Mouse (Mus musculus) lung, adult 2 months (tissue): Measurements from ENCODE around the gene Nbea.

Experiments used
- CTCF ChIP-seq: fragments of 200-500 bp; IDR thresholded peaks from 2 replicates; pipeline ENCODE4 v1.5.1; 2011; ENCODE audit warnings: mild to moderate bottlenecking, low read length, control low read depth; ENCODE audit not compliant: insufficient read depth
- POLR2A ChIP-seq: fragments of 200-500 bp; IDR thresholded peaks from 2 replicates; pipeline ENCODE4 v1.6.1; 2011; ENCODE audit warnings: low read depth, mild to moderate bottlenecking, control low read depth, low read length, borderline replicate concordance; ENCODE audit errors: extremely low read depth

DNA sequence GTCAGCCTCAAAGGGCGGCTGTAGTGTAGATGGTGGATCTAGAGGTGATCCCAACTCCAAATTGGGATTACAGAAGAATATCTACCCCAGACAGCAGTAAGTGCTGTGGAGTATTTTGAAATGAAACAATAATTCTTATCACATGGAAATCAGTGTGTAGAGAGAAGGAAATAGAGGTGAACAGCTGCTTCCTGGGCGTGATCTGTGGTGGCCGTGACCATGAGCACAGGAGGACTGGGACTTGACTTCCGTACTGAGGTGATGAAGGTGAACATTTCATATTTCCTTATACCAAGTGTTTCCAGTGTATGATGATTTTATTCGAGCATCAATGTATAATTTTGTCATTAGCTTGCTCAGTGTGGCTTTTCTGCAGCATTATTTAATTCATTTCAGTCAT lies 439.6 kb downstream of the Nbea start:
- TF ChIP-seq POLR2A (no peak), CTCF (no peak)
